Mouse (Mus musculus) ES-E14 (cell line): Measurements from ENCODE around the gene Lgi1. TPM values are rescaled to one million over a fixed set of nuclear protein-coding genes. Genes with fewer than 3 reads are reported as not detected.
A peak's percentile ranks its signal among the peaks of the same experiment; 100 is the strongest.

Experiments used
- DNase-seq: peaks from one replicate; pipeline ENCODE4 v3.0.0-alpha.2; 2013; ENCODE audit warnings: low read depth, low spot score
- H3K27ac ChIP-seq: 2 replicates; pipeline ENCODE4 v1.5.1; 2012; ENCODE audit warnings: low read depth, mild to moderate bottlenecking, low read length, moderate library complexity, mixed read lengths; ENCODE audit not compliant: poor library complexity, insufficient read depth, severe bottlenecking
- H3K36me3 ChIP-seq: 2 replicates; pipeline ENCODE4 v1.6.1; 2012; ENCODE audit warnings: mild to moderate bottlenecking, low read length, moderate library complexity, mixed read lengths; ENCODE audit not compliant: control insufficient read depth, poor library complexity, insufficient read depth, severe bottlenecking
- H3K4me1 ChIP-seq, 2 experiments: fragments of 150-350 bp in 1 of 2; sonication (generic) in 1 of 2; 2 replicates each; pipeline ENCODE4 v1.6.1; 2012; ENCODE audit warnings: low read length in 2 of 2, mild to moderate bottlenecking in 1 of 2, mixed read lengths in 1 of 2; ENCODE audit not compliant: control insufficient read depth in 2 of 2, insufficient read depth in 2 of 2, poor library complexity in 1 of 2
- H3K4me3 ChIP-seq, 2 experiments: fragments of 150-350 bp in 1 of 2; sonication (generic) in 1 of 2; 2 replicates each; pipeline ENCODE4 v1.5.1; 2012; ENCODE audit warnings: low read length in 2 of 2, low read depth in 1 of 2, mild to moderate bottlenecking in 1 of 2, mixed read lengths in 1 of 2; ENCODE audit not compliant: insufficient read depth in 1 of 2, poor library complexity in 1 of 2, severe bottlenecking in 1 of 2
- H3K9ac ChIP-seq: 2 replicates; pipeline ENCODE4 v1.6.1; 2012; ENCODE audit warnings: low read depth, mild to moderate bottlenecking, low read length, mixed read lengths; ENCODE audit not compliant: poor library complexity, insufficient read depth, severe bottlenecking
- H3K9me3 ChIP-seq: fragments of 150-350 bp; sonication (generic); 2 replicates; pipeline ENCODE4 v1.6.1; 2012; ENCODE audit warnings: low read depth, mild to moderate bottlenecking, low read length; ENCODE audit not compliant: control insufficient read depth, insufficient read depth
- CHD2 ChIP-seq: IDR thresholded peaks from 2 replicates; pipeline ENCODE4 v1.6.1; 2014; ENCODE audit warnings: mild to moderate bottlenecking, low read depth, low read length, inconsistent platforms
- HCFC1 ChIP-seq: IDR thresholded peaks from 2 replicates; pipeline ENCODE4 v1.6.1; 2012; ENCODE audit warnings: low read length, inconsistent platforms, borderline replicate concordance; ENCODE audit not compliant: insufficient read depth
- MAFK ChIP-seq: IDR thresholded peaks from 2 replicates; pipeline ENCODE4 v1.6.1; 2014; ENCODE audit warnings: mild to moderate bottlenecking, low read depth, low read length, inconsistent platforms; ENCODE audit not compliant: insufficient read depth
- ZC3H11A ChIP-seq: IDR thresholded peaks from 2 replicates; pipeline ENCODE4 v1.6.1; 2012; ENCODE audit warnings: low read depth, mild to moderate bottlenecking, inconsistent platforms, low read length, borderline replicate concordance
- ZNF384 ChIP-seq: IDR thresholded peaks from 2 replicates; pipeline ENCODE4 v1.6.1; 2012; ENCODE audit warnings: low read depth, low read length, inconsistent platforms
- in situ Hi-C, 2 experiments: fragments of 600-800 bp; cut with MboI; formaldehyde crosslinking; loops; one replicate each; pipeline ENCODE4 v1.15.1; 2025; ENCODE audit warnings: low sequenced_read_pairs in 2 of 2, inconsistent platforms in 1 of 2; ENCODE audit not compliant: unreplicated experiment in 2 of 2
- total RNA-seq: library from RNA; depleted of rRNA; stranded (reverse); fragments of 300-350 nt; gene quantifications from 2 replicates; pipeline ENCODE4 v1.2.3, GENCODE M21; 2012

Lgi1 gene
- total RNA-seq, 1 experiment = 0.18 TPM

- in situ Hi-C loops = no loop called here
- Histone ChIP-seq H3K9ac (no peak overlapping the region), H3K36me3 (no peaks in the 10 kb centered on the region), H3K9me3 (no peaks in the 10 kb centered on the region), H3K4me1 (peaks cover 2 to 13% of the 10 kb centered on the region in 2 experiments; a peak in 2 of 4 replicates), H3K4me3 (peak overlapping the region; percentile 20 to 70), H3K27ac (peak overlapping the region; percentile 43; the same call in 1 of the 2 replicates)
- peak; percentile 99 for DNase-seq
- TF ChIP-seq ZNF384 (no peak), MAFK (no peak), CHD2 (no peak)
Observed at GRCm38 (mm10) chr19:38237834-38238212, 26.5 kb upstream of the Lgi1 start.

- no peaks in the 10 kb centered on the region for H3K36me3 ChIP-seq
- 0 out of 2 replicates have a peak overlapping the region, but pooled peaks have one; percentile 28 for H3K27ac ChIP-seq
- peak overlapping the region in 1 of 2 experiments; percentile 70; a peak in 2 of 4 replicates for H3K4me3 ChIP-seq
- in situ Hi-C loops = no loop called here
- H3K9ac ChIP-seq = peak overlapping the region; percentile 25; the same call in 1 of the 2 replicates
- peaks cover 2 to 13% of the 10 kb centered on the region in 2 experiments; a peak in 2 of 4 replicates for H3K4me1 ChIP-seq
- TF ChIP-seq HCFC1 = no peak
- no peak for TF ChIP-seq CHD2
- no peak for TF ChIP-seq MAFK
- no peak for TF ChIP-seq ZNF384
- TF ChIP-seq ZC3H11A = no peak
- H3K9me3 ChIP-seq = no peaks in the 10 kb centered on the region
- no peak for DNase-seq
Observed at GRCm38 (mm10) chr19:38238213-38238951, 26.0 kb upstream of the Lgi1 start.

DNA sequence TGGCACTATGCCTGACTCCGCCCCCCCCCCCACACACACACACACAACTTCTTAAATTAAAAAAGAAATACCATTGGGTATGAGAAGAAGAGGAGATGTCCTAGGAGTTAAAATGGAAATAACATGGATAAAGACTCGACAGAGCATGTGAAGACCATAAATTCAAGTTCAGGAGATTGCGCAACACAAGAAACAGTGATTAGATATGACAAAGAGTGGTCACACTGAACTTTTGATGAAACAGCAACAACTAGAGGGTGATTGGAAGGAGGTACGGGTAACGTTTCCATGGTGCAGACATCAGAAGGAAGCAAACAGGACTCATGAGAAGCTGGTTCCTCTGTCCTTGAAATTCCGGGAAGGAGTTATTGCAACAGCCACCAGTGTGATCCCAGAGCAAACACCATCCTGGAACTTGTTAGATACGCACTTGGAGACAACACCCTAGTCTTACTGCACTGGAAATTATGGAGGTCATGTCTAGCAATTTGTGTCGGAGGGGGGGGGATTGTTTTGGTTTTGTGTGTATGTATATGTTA lies 22.0 kb upstream of the Lgi1 start:
- in situ Hi-C loops = no loop called here
- no peak overlapping the region for H3K27ac ChIP-seq

GRCm38 (mm10) chr19:38244748-38245147 lies 19.6 kb upstream of the Lgi1 start:
- no peak overlapping the region for H3K27ac ChIP-seq

More for the DNA sequence above, 22.0 kb upstream of the Lgi1 start:
- TF ChIP-seq ZNF384 = no peak
- TF ChIP-seq ZC3H11A = no peak
- TF ChIP-seq HCFC1 = no peak
- TF ChIP-seq MAFK = no peak
- no peak for TF ChIP-seq CHD2
- Histone ChIP-seq H3K9me3 (no peaks in the 10 kb centered on the region), H3K4me1 (peaks cover 3 to 4% of the 10 kb centered on the region in 2 experiments; a peak in 2 of 4 replicates), H3K9ac (no peak overlapping the region), H3K36me3 (no peaks in the 10 kb centered on the region), H3K4me3 (no peak overlapping the region)
- DNase-seq = no peak

More at GRCm38 (mm10) chr19:38244748-38245147, 19.6 kb upstream of the Lgi1 start:
- in situ Hi-C loops = no loop called here
- no peak overlapping the region for H3K9ac ChIP-seq
- no peak overlapping the region for H3K4me3 ChIP-seq
- H3K4me1 ChIP-seq = peaks cover 0 to 3% of the 10 kb centered on the region in 2 experiments; a peak in 1 of 4 replicates
- DNase-seq = no peak
- H3K36me3 ChIP-seq = no peaks in the 10 kb centered on the region
- no peak for TF ChIP-seq HCFC1
- TF ChIP-seq ZC3H11A = no peak
- no peak for TF ChIP-seq CHD2
- no peak for TF ChIP-seq ZNF384
- TF ChIP-seq MAFK = no peak
- no peaks in the 10 kb centered on the region for H3K9me3 ChIP-seq
